Mouse (Mus musculus) brain, embryonic 14.5 days (tissue): ENCODE results near the gene Gm14214. TPM values are rescaled to one million over a fixed set of nuclear protein-coding genes. Genes with fewer than 3 reads are reported as not detected.

Source experiments
- DNase-seq: peaks from one replicate; pipeline ENCODE4 v3.0.0-alpha.2; 2011; ENCODE audit warnings: low read depth
- CTCF ChIP-seq: fragments of 200-500 bp; IDR thresholded peaks from 2 replicates; pipeline ENCODE4 v1.5.1; 2012; ENCODE audit warnings: inconsistent platforms, mild to moderate bottlenecking, moderate library complexity, borderline replicate concordance; ENCODE audit not compliant: insufficient read depth, insufficient read length; ENCODE audit errors: extremely low read depth
- POLR2A ChIP-seq: fragments of 200-500 bp; IDR thresholded peaks from 2 replicates; pipeline ENCODE4 v1.6.1; 2012; ENCODE audit warnings: mild to moderate bottlenecking, inconsistent platforms, borderline replicate concordance; ENCODE audit not compliant: poor library complexity, insufficient read depth, insufficient read length, severe bottlenecking; ENCODE audit errors: extremely low read depth
- polyA plus RNA-seq: library from polyadenylated mRNA; depleted of rRNA; stranded (reverse); fragments of >200 nt; gene quantifications from 2 replicates; pipeline ENCODE4 v1.2.3, GENCODE M21; 2012; rRNA removed

The Gm14214 gene
- not detected in 2 replicates for polyA plus RNA-seq

- no peak for DNase-seq
These were observed at the start of gene Gm14214 for GRCm38 (mm10) chr2:154769930-154770329. TSS of gene Gm14214 (minus strand) at chr2:154770030.

GRCm38 (mm10) chr2:154818599-154818998 is 48.8 kb upstream of the Gm14214 start:
- no peak for TF ChIP-seq POLR2A
- no peak for TF ChIP-seq CTCF
- no peak for DNase-seq

More at GRCm38 (mm10) chr2:154769930-154770329, at the start of gene Gm14214:
- TF ChIP-seq POLR2A (no peak), CTCF (no peak)

GRCm38 (mm10) chr2:154817788-154818187 is 48.0 kb upstream of the Gm14214 start:
- peak; percentile 59; the same call in 1 of the 2 replicates for TF ChIP-seq CTCF
- no peak for TF ChIP-seq POLR2A
- DNase-seq: peak; percentile 72

GRCm38 (mm10) chr2:154817089-154817488 is 47.3 kb upstream of the Gm14214 start:
- peak; percentile 82 for DNase-seq
- TF ChIP-seq CTCF (no peak), POLR2A (no peak)

GRCm38 (mm10) chr2:154813426-154813825 is 43.6 kb upstream of the Gm14214 start:
- no peak for DNase-seq
- TF ChIP-seq POLR2A (no peak), CTCF (no peak)

GRCm38 (mm10) chr2:154810821-154811220 is 41.0 kb upstream of the Gm14214 start:
- TF ChIP-seq CTCF (no peak), POLR2A (no peak)
- no peak for DNase-seq

- peak; percentile 12 for DNase-seq
- TF ChIP-seq CTCF (no peak), POLR2A (no peak)
These were observed 39.4 kb upstream of the Gm14214 start for GRCm38 (mm10) chr2:154809107-154809762.

- no peak for TF ChIP-seq POLR2A
- no peak for TF ChIP-seq CTCF
- DNase-seq: no peak
These were observed 37.9 kb upstream of the Gm14214 start for GRCm38 (mm10) chr2:154807689-154808088.

- no peak for TF ChIP-seq POLR2A
- no peak for TF ChIP-seq CTCF
- DNase-seq: no peak
These were observed 34.0 kb upstream of the Gm14214 start for GRCm38 (mm10) chr2:154803845-154804244.

GRCm38 (mm10) chr2:154803372-154803771 is 33.5 kb upstream of the Gm14214 start:
- no peak for DNase-seq
- TF ChIP-seq POLR2A (no peak), CTCF (no peak)

- peak; percentile 76 for DNase-seq
- TF ChIP-seq POLR2A (no peak), CTCF (no peak)
These were observed 22.1 kb upstream of the Gm14214 start for GRCm38 (mm10) chr2:154791661-154792642.
